Mouse (Mus musculus) heart, postnatal 0 days (tissue): ENCODE results near the gene Nr2f2.

Source experiments
- CTCF ChIP-seq: IDR thresholded peaks from 2 replicates; pipeline ENCODE4 v1.5.1; 2016; ENCODE audit warnings: antibody characterized with exemption, control low read depth, low read depth
- EP300 ChIP-seq: IDR thresholded peaks from 2 replicates; pipeline ENCODE4 v1.6.1; 2016; ENCODE audit warnings: antibody characterized with exemption, low read depth

DNA sequence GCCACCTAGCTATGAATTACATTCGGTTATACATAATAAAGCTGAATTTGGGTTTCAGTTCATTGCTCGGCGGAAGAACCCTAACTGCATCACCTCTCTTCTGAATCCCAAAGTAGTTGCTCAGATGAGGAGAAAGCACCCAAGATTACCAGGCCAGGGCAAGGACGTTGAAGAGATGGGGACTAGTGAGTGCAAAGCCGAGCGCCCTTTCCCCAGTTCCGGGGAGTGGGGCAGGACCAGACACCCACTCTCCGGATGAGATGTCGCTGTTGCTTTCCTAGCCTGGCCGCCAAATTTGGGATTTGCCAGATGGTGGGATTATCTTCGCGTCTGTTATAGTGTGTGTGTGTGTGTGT, 36.4 kb downstream of the Nr2f2 start:
- TF ChIP-seq CTCF (no peak), EP300 (no peak)
